Mouse (Mus musculus) forebrain, embryonic 11.5 days (tissue): ENCODE results near the gene Enpp1. TPM values are rescaled to one million over a fixed set of nuclear protein-coding genes. Genes with fewer than 3 reads are reported as not detected.
"Not testable (repeated sequence)": the region's sequence is repeated elsewhere in the genome, so short reads cannot be mapped to it uniquely, and the experiment has no call there.

ENCODE experiments used
- ATAC-seq: fragments of 200-750 bp; cut with Nextera tagmentation; replicated peaks from 2 replicates; pipeline ENCODE4 v1.8.0; 2017; ENCODE audit warnings: moderate TSS enrichment; ENCODE audit not compliant: low FRiP score
- DNase-seq: peaks from one replicate; pipeline ENCODE4 v3.0.0-alpha.2; 2017; ENCODE audit warnings: low spot score
- H3K27ac ChIP-seq: fragments of 300-500 bp; sonication (generic); 2 replicates; pipeline ENCODE4 v1.5.1; 2014; ENCODE audit warnings: low read depth, low read length
- H3K27me3 ChIP-seq: fragments of 300-500 bp; sonication (generic); 2 replicates; pipeline ENCODE4 v1.6.1; 2014; ENCODE audit warnings: mild to moderate bottlenecking, low read length, mixed read lengths; ENCODE audit not compliant: control insufficient read depth, insufficient read depth
- H3K36me3 ChIP-seq: fragments of 300-500 bp; sonication (generic); 2 replicates; pipeline ENCODE4 v1.6.1; 2014; ENCODE audit warnings: mild to moderate bottlenecking, low read length, moderate library complexity, mixed read lengths; ENCODE audit not compliant: control insufficient read depth, insufficient read depth
- H3K4me1 ChIP-seq: fragments of 300-500 bp; sonication (generic); replicated peaks from 2 replicates; pipeline ENCODE4 v1.6.1; 2014; ENCODE audit warnings: low read length, mixed read lengths; ENCODE audit not compliant: control insufficient read depth, insufficient read depth
- H3K4me2 ChIP-seq: fragments of 300-500 bp; sonication (generic); 2 replicates; pipeline ENCODE4 v1.6.1; 2014; ENCODE audit warnings: low read depth, mild to moderate bottlenecking, low read length, moderate library complexity, mixed read lengths; ENCODE audit not compliant: severe bottlenecking
- H3K4me3 ChIP-seq: fragments of 300-500 bp; sonication (generic); 2 replicates; pipeline ENCODE4 v1.5.1; 2014; ENCODE audit warnings: low read depth, low read length
- H3K9ac ChIP-seq: fragments of 300-500 bp; sonication (generic); 2 replicates; pipeline ENCODE4 v1.6.1; 2014; ENCODE audit warnings: low read length
- H3K9me3 ChIP-seq: fragments of 300-500 bp; sonication (generic); 2 replicates; pipeline ENCODE4 v1.6.1; 2016; ENCODE audit warnings: low read length, mixed read lengths; ENCODE audit not compliant: control insufficient read depth
- WGBS: fragments of 180-500 bp; shearing (Covaris S2); extraction: QIAGEN DNeasy Blood & Tissue Kit; methylation state at CpG from one replicate; pipeline ENCODE4 v1.1.7; 2014; 5-methylcytosine and 5-hydroxymethylcytosine counted together
- polyA plus RNA-seq: library from polyadenylated mRNA; unstranded; fragments of >200 nt; fragmentation: Nextera tagmentation; extraction: Ambion mirVana; gene quantifications from 2 replicates; pipeline ENCODE4 v1.2.1, GENCODE M21; 2014

Gene Enpp1
- polyA plus RNA-seq, 1 experiment from 2014 or later, result 0.71 TPM

GRCm38 (mm10) chr10:24625060-24625701 is 86.8 kb downstream of the Enpp1 start:
- 39% methylated on average over 24 of the region's 24 CpGs for WGBS
- H3K4me2 ChIP-seq, result no peak overlapping the region
- H3K27ac ChIP-seq, result no peak overlapping the region
- H3K4me3 ChIP-seq, result no peak overlapping the region
- no peak overlapping the region for H3K9ac ChIP-seq
- no peaks in the 10 kb centered on the region; the same call in 1 of the 2 replicates for H3K9me3 ChIP-seq
- no peaks in the 10 kb centered on the region for H3K4me1 ChIP-seq
- H3K27me3 ChIP-seq, result no peaks in the 10 kb centered on the region
- ATAC-seq (peak; percentile 66), DNase-seq (peak; percentile 94)
- no peaks in the 10 kb centered on the region for H3K36me3 ChIP-seq

GRCm38 (mm10) chr10:24622586-24622985 is 89.4 kb downstream of the Enpp1 start:
- WGBS, result 24% methylated on average over 7 of the region's 7 CpGs
- Histone ChIP-seq H3K27ac (no peak overlapping the region), H3K9ac (no peak overlapping the region), H3K4me3 (no peak overlapping the region), H3K27me3 (no peaks in the 10 kb centered on the region), H3K4me2 (no peak overlapping the region), H3K36me3 (no peaks in the 10 kb centered on the region), H3K9me3 (no peaks in the 10 kb centered on the region; the same call in 1 of the 2 replicates), H3K4me1 (no peaks in the 10 kb centered on the region)
- ATAC-seq (no peak), DNase-seq (peak; percentile 73)

GRCm38 (mm10) chr10:24621572-24621971 is 90.4 kb downstream of the Enpp1 start:
- Histone ChIP-seq H3K9me3 (no peaks in the 10 kb centered on the region; the same call in 1 of the 2 replicates), H3K4me3 (no peak overlapping the region), H3K4me1 (no peaks in the 10 kb centered on the region), H3K4me2 (no peak overlapping the region), H3K27me3 (no peaks in the 10 kb centered on the region), H3K27ac (no peak overlapping the region), H3K9ac (no peak overlapping the region), H3K36me3 (no peaks in the 10 kb centered on the region)
- 37% methylated on average over 9 of the region's 9 CpGs for WGBS
- DNase-seq (peak; percentile 71), ATAC-seq (no peak)

GRCm38 (mm10) chr10:24616572-24616971 is 95.4 kb downstream of the Enpp1 start:
- DNase-seq, H3K27me3 ChIP-seq, H3K9ac ChIP-seq, H3K27ac ChIP-seq, H3K4me2 ChIP-seq, H3K4me1 ChIP-seq, H3K9me3 ChIP-seq, H3K36me3 ChIP-seq, H3K4me3 ChIP-seq, ATAC-seq: not testable (repeated sequence)
- WGBS, result 96% methylated on average over 1 of the region's 1 CpGs

GRCm38 (mm10) chr10:24615799-24616198 is 96.2 kb downstream of the Enpp1 start:
- Histone ChIP-seq H3K4me2 (no peak overlapping the region), H3K27me3 (no peaks in the 10 kb centered on the region), H3K4me3 (no peak overlapping the region), H3K9me3 (no peaks in the 10 kb centered on the region), H3K27ac (no peak overlapping the region), H3K36me3 (no peaks in the 10 kb centered on the region), H3K4me1 (no peaks in the 10 kb centered on the region), H3K9ac (no peak overlapping the region)
- DNase-seq (no peak), ATAC-seq (no peak)
- 81% methylated on average over 6 of the region's 6 CpGs for WGBS

- WGBS, result 91% methylated on average over 4 of the region's 4 CpGs
- H3K4me3 ChIP-seq, result no peak overlapping the region
- no peaks in the 10 kb centered on the region for H3K9me3 ChIP-seq
- DNase-seq, result no peak
- H3K4me1 ChIP-seq, result no peaks in the 10 kb centered on the region
- no peak overlapping the region for H3K4me2 ChIP-seq
- no peak for ATAC-seq
- H3K36me3 ChIP-seq, result no peaks in the 10 kb centered on the region
- no peak overlapping the region for H3K9ac ChIP-seq
- no peak overlapping the region for H3K27ac ChIP-seq
- no peaks in the 10 kb centered on the region for H3K27me3 ChIP-seq
Measured at GRCm38 (mm10) chr10:24614726-24615125, 97.2 kb downstream of the Enpp1 start.

- DNase-seq (no peak), ATAC-seq (no peak)
- H3K36me3 ChIP-seq, result no peaks in the 10 kb centered on the region
- H3K4me2 ChIP-seq, result no peak overlapping the region
- no peaks in the 10 kb centered on the region for H3K27me3 ChIP-seq
- H3K9ac ChIP-seq, result no peak overlapping the region
- no peak overlapping the region for H3K4me3 ChIP-seq
- no peaks in the 10 kb centered on the region for H3K9me3 ChIP-seq
- no peaks in the 10 kb centered on the region for H3K4me1 ChIP-seq
- 91% methylated on average over 9 of the region's 9 CpGs for WGBS
- no peak overlapping the region for H3K27ac ChIP-seq
Measured at GRCm38 (mm10) chr10:24609766-24610165, 102.2 kb downstream of the Enpp1 start.

- no peaks in the 10 kb centered on the region for H3K36me3 ChIP-seq
- H3K4me2 ChIP-seq, result no peak overlapping the region
- H3K4me3 ChIP-seq, result no peak overlapping the region
- H3K4me1 ChIP-seq, result no peaks in the 10 kb centered on the region
- 87% methylated on average over 3 of the region's 3 CpGs for WGBS
- no peaks in the 10 kb centered on the region for H3K27me3 ChIP-seq
- no peak overlapping the region for H3K27ac ChIP-seq
- DNase-seq, result no peak
- no peaks in the 10 kb centered on the region for H3K9me3 ChIP-seq
- ATAC-seq, result no peak
- H3K9ac ChIP-seq, result no peak overlapping the region
Measured at GRCm38 (mm10) chr10:24609146-24609545, 102.8 kb downstream of the Enpp1 start.

GRCm38 (mm10) chr10:24603727-24604126 is 108.2 kb downstream of the Enpp1 start:
- no peaks in the 10 kb centered on the region for H3K36me3 ChIP-seq
- no peak overlapping the region for H3K9ac ChIP-seq
- DNase-seq (no peak), ATAC-seq (no peak)
- no peaks in the 10 kb centered on the region for H3K9me3 ChIP-seq
- no peaks in the 10 kb centered on the region for H3K27me3 ChIP-seq
- no peaks in the 10 kb centered on the region for H3K4me1 ChIP-seq
- H3K27ac ChIP-seq, result no peak overlapping the region
- H3K4me2 ChIP-seq, result no peak overlapping the region
- no peak overlapping the region for H3K4me3 ChIP-seq
